Mouse (Mus musculus): ENCODE results near the gene Olfr688. TPM values are rescaled to one million over a fixed set of nuclear protein-coding genes. Genes with fewer than 3 reads are reported as not detected.

Gene Olfr688
- polyA plus RNA-seq (2014; fragmentation: Nextera tagmentation; extraction: Ambion mirVana): not detected in 2 replicates

- Histone ChIP-seq H3K36me3 (ENCODE audit: control insufficient read depth, insufficient read depth, low read length) (no peaks in the 10 kb centered on the region), H3K9me3 (ENCODE audit: control insufficient read depth, low read length) (no peaks in the 10 kb centered on the region), H3K9ac (ENCODE audit: low read length) (no peak within 1 kb of the TSS), H3K4me2 (ENCODE audit: low read depth) (no peak within 1 kb of the TSS), H3K4me3 (ENCODE audit: low read depth, low read length) (no peak within 1 kb of the TSS), H3K27me3 (ENCODE audit: control insufficient read depth, insufficient read depth, low read length) (no peaks in the 10 kb centered on the region), H3K4me1 (ENCODE audit: control insufficient read depth, insufficient read depth, low read length) (no peaks in the 10 kb centered on the region), H3K27ac (ENCODE audit: low read depth, low read length) (no peak within 1 kb of the TSS)
- ATAC-seq (ENCODE audit: insufficient read depth, low FRiP score, low TSS enrichment) (no peak), DNase-seq (ENCODE audit: low spot score) (no peak)
- 83% methylated on average over 6 of the region's 6 CpGs for WGBS
These were observed at the start of gene Olfr688 for GRCm38 (mm10) chr7:105287795-105288194. Olfr688 (plus strand) TSS chr7:105288095.

GRCm38 (mm10) chr7:105247671-105248070 is 40.2 kb upstream of the Olfr688 start:
- DNase-seq (ENCODE audit: low spot score) (no peak), ATAC-seq (ENCODE audit: insufficient read depth, low FRiP score, low TSS enrichment) (no peak)
- Histone ChIP-seq H3K4me3 (ENCODE audit: low read depth, low read length) (no peak overlapping the region), H3K9ac (ENCODE audit: low read length) (no peak overlapping the region), H3K9me3 (ENCODE audit: control insufficient read depth, low read length) (no peaks in the 10 kb centered on the region), H3K27me3 (ENCODE audit: control insufficient read depth, insufficient read depth, low read length) (no peaks in the 10 kb centered on the region), H3K4me2 (ENCODE audit: low read depth) (no peak overlapping the region), H3K27ac (ENCODE audit: low read depth, low read length) (no peak overlapping the region), H3K36me3 (ENCODE audit: control insufficient read depth, insufficient read depth, low read length) (no peaks in the 10 kb centered on the region), H3K4me1 (ENCODE audit: control insufficient read depth, insufficient read depth, low read length) (no peaks in the 10 kb centered on the region)
- 82% methylated on average over 3 of the region's 3 CpGs for WGBS

GRCm38 (mm10) chr7:105248197-105248596 is 39.7 kb upstream of the Olfr688 start:
- H3K36me3 ChIP-seq (ENCODE audit: control insufficient read depth, insufficient read depth, low read length): no peaks in the 10 kb centered on the region
- 70% methylated on average over 1 of the region's 1 CpGs for WGBS
- no peak overlapping the region for H3K4me2 ChIP-seq (ENCODE audit: low read depth)
- no peak overlapping the region for H3K27ac ChIP-seq (ENCODE audit: low read depth, low read length)
- H3K9me3 ChIP-seq (ENCODE audit: control insufficient read depth, low read length): no peaks in the 10 kb centered on the region
- no peaks in the 10 kb centered on the region for H3K4me1 ChIP-seq (ENCODE audit: control insufficient read depth, insufficient read depth, low read length)
- DNase-seq (ENCODE audit: low spot score) (no peak), ATAC-seq (ENCODE audit: insufficient read depth, low FRiP score, low TSS enrichment) (no peak)
- H3K9ac ChIP-seq (ENCODE audit: low read length): no peak overlapping the region
- H3K4me3 ChIP-seq (ENCODE audit: low read depth, low read length): no peak overlapping the region
- H3K27me3 ChIP-seq (ENCODE audit: control insufficient read depth, insufficient read depth, low read length): no peaks in the 10 kb centered on the region

GRCm38 (mm10) chr7:105256656-105257055 is 31.2 kb upstream of the Olfr688 start:
- Histone ChIP-seq H3K4me2 (ENCODE audit: low read depth) (no peak overlapping the region), H3K4me3 (ENCODE audit: low read depth, low read length) (no peak overlapping the region), H3K36me3 (ENCODE audit: control insufficient read depth, insufficient read depth, low read length) (no peaks in the 10 kb centered on the region), H3K27ac (ENCODE audit: low read depth, low read length) (no peak overlapping the region), H3K9me3 (ENCODE audit: control insufficient read depth, low read length) (no peaks in the 10 kb centered on the region), H3K4me1 (ENCODE audit: control insufficient read depth, insufficient read depth, low read length) (no peaks in the 10 kb centered on the region), H3K9ac (ENCODE audit: low read length) (no peak overlapping the region), H3K27me3 (ENCODE audit: control insufficient read depth, insufficient read depth, low read length) (no peaks in the 10 kb centered on the region)
- ATAC-seq (ENCODE audit: insufficient read depth, low FRiP score, low TSS enrichment) (no peak), DNase-seq (ENCODE audit: low spot score) (no peak)
- WGBS: 63% methylated on average over 5 of the region's 5 CpGs

GRCm38 (mm10) chr7:105272426-105272825 is 15.5 kb upstream of the Olfr688 start:
- Histone ChIP-seq H3K9ac (ENCODE audit: low read length) (no peak overlapping the region), H3K9me3 (ENCODE audit: control insufficient read depth, low read length) (no peaks in the 10 kb centered on the region), H3K36me3 (ENCODE audit: control insufficient read depth, insufficient read depth, low read length) (no peaks in the 10 kb centered on the region), H3K27me3 (ENCODE audit: control insufficient read depth, insufficient read depth, low read length) (no peaks in the 10 kb centered on the region), H3K4me2 (ENCODE audit: low read depth) (no peak overlapping the region), H3K27ac (ENCODE audit: low read depth, low read length) (no peak overlapping the region), H3K4me1 (ENCODE audit: control insufficient read depth, insufficient read depth, low read length) (no peaks in the 10 kb centered on the region), H3K4me3 (ENCODE audit: low read depth, low read length) (no peak overlapping the region)
- ATAC-seq (ENCODE audit: insufficient read depth, low FRiP score, low TSS enrichment) (no peak), DNase-seq (ENCODE audit: low spot score) (no peak)
- 79% methylated on average over 7 of the region's 7 CpGs for WGBS

GRCm38 (mm10) chr7:105290051-105290450 is 2.2 kb downstream of the Olfr688 start:
- no peak overlapping the region for H3K9ac ChIP-seq (ENCODE audit: low read length)
- H3K9me3 ChIP-seq (ENCODE audit: control insufficient read depth, low read length): no peaks in the 10 kb centered on the region
- no peaks in the 10 kb centered on the region for H3K36me3 ChIP-seq (ENCODE audit: control insufficient read depth, insufficient read depth, low read length)
- no peak overlapping the region for H3K4me3 ChIP-seq (ENCODE audit: low read depth, low read length)
- H3K4me1 ChIP-seq (ENCODE audit: control insufficient read depth, insufficient read depth, low read length): no peaks in the 10 kb centered on the region
- H3K27ac ChIP-seq (ENCODE audit: low read depth, low read length): no peak overlapping the region
- no peak overlapping the region for H3K4me2 ChIP-seq (ENCODE audit: low read depth)
- no peaks in the 10 kb centered on the region for H3K27me3 ChIP-seq (ENCODE audit: control insufficient read depth, insufficient read depth, low read length)
- DNase-seq (ENCODE audit: low spot score): no peak
- no peak for ATAC-seq (ENCODE audit: insufficient read depth, low FRiP score, low TSS enrichment)

GRCm38 (mm10) chr7:105310865-105311264 is 23.0 kb downstream of the Olfr688 start, which contains the start of gene Olfr689:
Olfr689 (plus strand) TSS chr7:105311165.
- WGBS: 77% methylated on average over 1 of the region's 1 CpGs
- no peak within 1 kb of the TSS for H3K4me3 ChIP-seq (ENCODE audit: low read depth, low read length)
- DNase-seq (ENCODE audit: low spot score) (no peak), ATAC-seq (ENCODE audit: insufficient read depth, low FRiP score, low TSS enrichment) (no peak)
- H3K9ac ChIP-seq (ENCODE audit: low read length): no peak within 1 kb of the TSS
- H3K36me3 ChIP-seq (ENCODE audit: control insufficient read depth, insufficient read depth, low read length): no peaks in the 10 kb centered on the region
- H3K27ac ChIP-seq (ENCODE audit: low read depth, low read length): no peak within 1 kb of the TSS
- H3K4me1 ChIP-seq (ENCODE audit: control insufficient read depth, insufficient read depth, low read length): no peaks in the 10 kb centered on the region
- H3K9me3 ChIP-seq (ENCODE audit: control insufficient read depth, low read length): no peaks in the 10 kb centered on the region
- H3K27me3 ChIP-seq (ENCODE audit: control insufficient read depth, insufficient read depth, low read length): no peaks in the 10 kb centered on the region
- H3K4me2 ChIP-seq (ENCODE audit: low read depth): no peak within 1 kb of the TSS

- DNase-seq (ENCODE audit: low spot score) (no peak), ATAC-seq (ENCODE audit: insufficient read depth, low FRiP score, low TSS enrichment) (no peak)
- no peaks in the 10 kb centered on the region for H3K4me1 ChIP-seq (ENCODE audit: control insufficient read depth, insufficient read depth, low read length)
- 79% methylated on average over 2 of the region's 2 CpGs for WGBS
- no peaks in the 10 kb centered on the region for H3K27me3 ChIP-seq (ENCODE audit: control insufficient read depth, insufficient read depth, low read length)
- H3K4me2 ChIP-seq (ENCODE audit: low read depth): no peak overlapping the region
- H3K36me3 ChIP-seq (ENCODE audit: control insufficient read depth, insufficient read depth, low read length): no peaks in the 10 kb centered on the region
- no peak overlapping the region for H3K9ac ChIP-seq (ENCODE audit: low read length)
- no peaks in the 10 kb centered on the region for H3K9me3 ChIP-seq (ENCODE audit: control insufficient read depth, low read length)
- no peak overlapping the region for H3K27ac ChIP-seq (ENCODE audit: low read depth, low read length)
- no peak overlapping the region for H3K4me3 ChIP-seq (ENCODE audit: low read depth, low read length)
These were observed 37.4 kb downstream of the Olfr688 start for GRCm38 (mm10) chr7:105325302-105325701.

GRCm38 (mm10) chr7:105334004-105334403 is 46.1 kb downstream of the Olfr688 start, which contains the start of gene Olfr690:
Olfr690 (minus strand) TSS chr7:105334104.
- H3K4me1 ChIP-seq (ENCODE audit: control insufficient read depth, insufficient read depth, low read length): no peaks in the 10 kb centered on the region
- no peak within 1 kb of the TSS for H3K4me2 ChIP-seq (ENCODE audit: low read depth)
- no peak within 1 kb of the TSS for H3K9ac ChIP-seq (ENCODE audit: low read length)
- no peaks in the 10 kb centered on the region for H3K27me3 ChIP-seq (ENCODE audit: control insufficient read depth, insufficient read depth, low read length)
- no peak within 1 kb of the TSS for H3K4me3 ChIP-seq (ENCODE audit: low read depth, low read length)
- no peak within 1 kb of the TSS for H3K27ac ChIP-seq (ENCODE audit: low read depth, low read length)
- 72% methylated on average over 1 of the region's 1 CpGs for WGBS
- DNase-seq (ENCODE audit: low spot score): no peak
- H3K9me3 ChIP-seq (ENCODE audit: control insufficient read depth, low read length): no peaks in the 10 kb centered on the region
- ATAC-seq (ENCODE audit: insufficient read depth, low FRiP score, low TSS enrichment): no peak
- H3K36me3 ChIP-seq (ENCODE audit: control insufficient read depth, insufficient read depth, low read length): no peaks in the 10 kb centered on the region

Measured in neural tube, embryonic 11.5 days (tissue).